In the genomic region with DNA sequence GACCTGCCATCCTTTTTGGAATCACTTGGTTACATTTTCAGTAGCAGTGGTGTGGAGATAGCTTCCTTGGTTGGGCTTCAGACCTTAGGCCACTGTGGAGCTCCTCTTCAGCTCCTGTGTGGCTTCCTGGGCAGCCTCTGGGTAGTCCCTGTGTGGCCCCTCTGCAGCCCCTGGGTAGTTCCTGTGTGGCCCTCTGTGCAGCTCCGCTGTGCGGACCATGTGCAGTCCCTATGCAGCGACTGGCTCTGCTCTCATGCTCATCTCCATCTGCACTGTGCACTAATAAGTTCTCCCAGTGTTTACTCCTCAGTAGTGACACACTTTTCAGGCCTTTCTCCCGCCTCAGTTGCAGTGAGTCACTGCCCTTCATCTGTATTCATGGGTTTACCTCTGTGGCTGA, we compare ENCODE assay signal across 29 mouse cellular contexts. TPM values are rescaled to one million over a fixed set of nuclear protein-coding genes. Genes with fewer than 3 reads are reported as not detected.
DNase-seq lines count a peak whose midpoint lies in the region; ATAC-seq lines count a peak whose summit lies in the region.
"Had no signal": no experiment of that assay in that cellular context is flagged by ENCODE, and none has a peak within 500 bp of the region (broad histone marks: within the 10 kb centered on the region; RNA-seq: fewer than 3 reads in every experiment).

No protein-coding gene starts in this region.

- no peak overlapping the region for H3K4me2 ChIP-seq in forebrain, embryonic 12.5 days
- H3K4me2 ChIP-seq in forebrain, embryonic 15.5 days (replicated peaks): no peak overlapping the region
- H3K4me2 ChIP-seq: embryonic facial prominence, embryonic 12.5 days; embryonic facial prominence, embryonic 15.5 days; heart, embryonic 13.5 days; hindbrain, embryonic 14.5 days had no signal

- H3K36me3 ChIP-seq in forebrain, embryonic 12.5 days (replicated peaks): peaks cover 19% of the 10 kb centered on the region
- H3K36me3 ChIP-seq in forebrain, embryonic 15.5 days: peaks cover 23% of the 10 kb centered on the region

- H3K9me3 ChIP-seq in forebrain, embryonic 12.5 days: no peaks in the 10 kb centered on the region; the same call in 1 of the 2 replicates
- H3K9me3 ChIP-seq in forebrain, embryonic 15.5 days: no peaks in the 10 kb centered on the region
- H3K9me3 ChIP-seq: embryonic facial prominence, embryonic 12.5 days; embryonic facial prominence, embryonic 15.5 days; heart, embryonic 10.5 days; heart, embryonic 13.5 days had no signal

- 78% methylated on average over 4 of the region's 4 CpGs for WGBS in forebrain, embryonic 12.5 days
- WGBS in forebrain, embryonic 15.5 days: 73% methylated on average over 4 of the region's 4 CpGs

- no peak overlapping the region for H3K9ac ChIP-seq in forebrain, embryonic 12.5 days
- H3K9ac ChIP-seq in forebrain, embryonic 15.5 days (replicated peaks): no peak overlapping the region
- H3K9ac ChIP-seq: embryonic facial prominence, embryonic 12.5 days; heart, embryonic 13.5 days; hindbrain, embryonic 14.5 days had no signal

- no peak overlapping the region for H3K4me3 ChIP-seq in forebrain, embryonic 12.5 days (replicated peaks)
- H3K4me3 ChIP-seq in forebrain, embryonic 15.5 days: no peak overlapping the region
- H3K4me3 ChIP-seq: embryonic facial prominence, embryonic 12.5 days; embryonic facial prominence, embryonic 15.5 days; heart, adult 2 months; heart, embryonic 10.5 days; heart, embryonic 13.5 days had no signal

- peak; percentile 27; the same call in 1 of the 2 replicates for ATAC-seq in forebrain, embryonic 12.5 days (ENCODE audit: low FRiP score)
- ATAC-seq in forebrain, embryonic 15.5 days (replicated peaks): no peak
- ATAC-seq: activated CD4-positive, CD25-positive, alpha-beta regulatory T cell, adult 4 months; CD4-positive, CD25-positive, alpha-beta regulatory T cell, adult 4 months; forebrain, embryonic 16.5 days; hindbrain, postnatal 0 days; inflammation-experienced regulatory T-cells, adult 6 months; intestine, embryonic 16.5 days had no signal

- peaks cover 9% of the 10 kb centered on the region; the same call in 1 of the 2 replicates for H3K4me1 ChIP-seq in forebrain, embryonic 12.5 days
- H3K4me1 ChIP-seq in forebrain, embryonic 15.5 days: peaks cover 6% of the 10 kb centered on the region; the same call in 1 of the 2 replicates
- H3K4me1 ChIP-seq: embryonic facial prominence, embryonic 12.5 days; embryonic facial prominence, embryonic 15.5 days; heart, embryonic 13.5 days had no signal

- DNase-seq in heart, adult 11 months: peak; percentile 25
- DNase-seq in heart, adult 18-20 months: no peak
- peak; percentile 22 for DNase-seq in Muller cell, postnatal 12 days (ENCODE audit: inconsistent ontology term)
- DNase-seq in brain, adult 2 months (ENCODE audit: low read depth, low spot score): peak; percentile 44
- no peak for DNase-seq in gastrocnemius, postnatal 10 days
- DNase-seq: adrenal gland, adult 8-10 months; adrenal gland, postnatal 25 days; cerebellum, adult 11 months; cerebellum, adult 2 months; cerebellum, adult 9-11 months; cerebellum, postnatal 25 days; gastrocnemius, postnatal 14 days; heart, adult 2 months; heart, postnatal 14 days; heart, postnatal 4 days; kidney, adult 18-20 months had no signal

- H3K27ac ChIP-seq in forebrain, embryonic 12.5 days: no peak overlapping the region
- no peak overlapping the region for H3K27ac ChIP-seq in forebrain, embryonic 15.5 days (replicated peaks)
- H3K27ac ChIP-seq: embryonic facial prominence, embryonic 12.5 days; embryonic facial prominence, embryonic 15.5 days; heart, adult 2 months; heart, embryonic 10.5 days; heart, embryonic 13.5 days; hindbrain, embryonic 14.5 days; hindbrain, postnatal 0 days had no signal

- H3K27me3 ChIP-seq in forebrain, embryonic 12.5 days: no peaks in the 10 kb centered on the region
- H3K27me3 ChIP-seq in forebrain, embryonic 15.5 days: no peaks in the 10 kb centered on the region
- H3K27me3 ChIP-seq: embryonic facial prominence, embryonic 12.5 days; embryonic facial prominence, embryonic 15.5 days; heart, embryonic 13.5 days had no signal

RNA-seq across cellular contexts. Expression of gene Dnajb14, which starts 24.6 kb away (rescaled TPM):
- polyA plus RNA-seq in forebrain, embryonic 12.5 days (2016; fragmentation: Nextera tagmentation; extraction: Ambion mirVana): 10.9 and 11.2 TPM in 2 replicates
- 12.9 and 14.4 TPM in 2 replicates for polyA plus RNA-seq in forebrain, embryonic 15.5 days (2015; fragmentation: Nextera tagmentation; extraction: Ambion mirVana)
- 10 to 100 TPM; 11.5 to 12.4 TPM for total RNA-seq in heart, adult 18-20 months (2021)
- 10 to 100 TPM in 1 of 2 experiments, 1 to 10 TPM in 1; 8.6 to 11.6 TPM for total RNA-seq in gastrocnemius, postnatal 10 days (2021)

RNA-seq across cellular contexts. Expression of gene Lamtor3, which starts 26.2 kb away (rescaled TPM):
- 103 and 106 TPM in 2 replicates for polyA plus RNA-seq in forebrain, embryonic 12.5 days (2016; fragmentation: Nextera tagmentation; extraction: Ambion mirVana)
- 136 and 138 TPM in 2 replicates for polyA plus RNA-seq in forebrain, embryonic 15.5 days (2015; fragmentation: Nextera tagmentation; extraction: Ambion mirVana)
- total RNA-seq in heart, adult 18-20 months (2021): 10 to 100 TPM; 93.5 to 93.8 TPM
- 10 to 100 TPM; 56.8 to 58.3 TPM for total RNA-seq in gastrocnemius, postnatal 10 days (2021)

RNA-seq across cellular contexts. Expression of gene H2afz, which starts 27.8 kb away (rescaled TPM):
- 2,961 and 3,101 TPM in 2 replicates for polyA plus RNA-seq in forebrain, embryonic 12.5 days (2016; fragmentation: Nextera tagmentation; extraction: Ambion mirVana)
- polyA plus RNA-seq in forebrain, embryonic 15.5 days (2015; fragmentation: Nextera tagmentation; extraction: Ambion mirVana): 1,422 and 1,532 TPM in 2 replicates
- 10 to 100 TPM; 61.7 to 65.4 TPM for total RNA-seq in heart, adult 18-20 months (2021)
- total RNA-seq in gastrocnemius, postnatal 10 days (2021): 100 to 1,000 TPM; 136 to 144 TPM

Comparison
In these comparisons a context has a peak if more than half of its experiments do, and no peak if none do; other contexts are left out.
1. DNase-seq: peak in heart, adult 11 months (single experiment), Muller cell, postnatal 12 days (single experiment) and brain, adult 2 months (single experiment); none in heart, adult 18-20 months (0 of 2) and gastrocnemius, postnatal 10 days (single experiment).